Mouse (Mus musculus) liver (tissue): Measurements from ENCODE around the gene Ndufs3.

Experiments used
- DNase-seq: peaks from one replicate; pipeline ENCODE4 v3.0.0-alpha.2; 2020; ENCODE audit warnings: mixed read lengths

Ndufs3 gene

DNA sequence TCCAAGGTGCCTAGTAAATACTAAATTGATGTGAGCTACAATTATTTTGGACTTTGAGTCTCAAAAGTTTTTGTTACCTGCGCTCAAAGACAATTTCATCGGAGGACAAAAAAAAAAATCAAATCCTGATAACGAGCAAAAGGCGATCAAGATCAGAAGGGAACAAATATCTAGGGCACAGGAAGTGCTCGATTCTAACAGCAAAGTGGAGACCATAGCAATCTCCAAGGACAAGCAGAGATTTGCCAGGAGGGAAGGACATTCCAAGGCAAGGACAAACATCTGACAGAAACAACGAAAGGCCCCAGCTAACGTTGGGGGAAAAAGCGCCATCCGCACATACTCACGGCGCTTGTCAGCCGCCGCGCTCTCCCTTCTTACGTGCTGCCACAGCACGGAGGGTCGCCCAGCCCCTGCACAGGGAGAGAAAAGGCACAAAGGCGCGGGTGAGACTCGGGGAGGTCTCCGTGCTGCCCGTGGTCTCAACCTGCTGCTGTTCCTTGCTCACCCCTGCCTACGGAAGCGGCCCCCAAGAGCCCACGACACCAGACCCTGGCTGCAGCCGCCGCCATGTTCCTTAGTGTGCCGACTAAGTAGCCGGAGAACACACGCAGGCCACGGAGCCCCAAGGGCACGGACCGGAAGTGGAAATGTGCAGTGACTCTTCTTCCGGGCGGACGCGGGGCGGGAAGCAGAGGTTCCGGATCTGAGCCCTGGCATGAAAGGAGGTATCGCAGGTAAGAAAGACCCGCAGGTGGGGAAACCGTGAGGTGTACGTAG lies at the start of gene Ndufs3, which contains the start of gene Kbtbd4:
Gene Ndufs3 (minus strand): TSS at position 752 of the 780 bp plus-strand sequence.
Gene Kbtbd4 (plus strand): TSS at position 665 of the 780 bp plus-strand sequence.
- DNase-seq: peak; percentile 90

DNA sequence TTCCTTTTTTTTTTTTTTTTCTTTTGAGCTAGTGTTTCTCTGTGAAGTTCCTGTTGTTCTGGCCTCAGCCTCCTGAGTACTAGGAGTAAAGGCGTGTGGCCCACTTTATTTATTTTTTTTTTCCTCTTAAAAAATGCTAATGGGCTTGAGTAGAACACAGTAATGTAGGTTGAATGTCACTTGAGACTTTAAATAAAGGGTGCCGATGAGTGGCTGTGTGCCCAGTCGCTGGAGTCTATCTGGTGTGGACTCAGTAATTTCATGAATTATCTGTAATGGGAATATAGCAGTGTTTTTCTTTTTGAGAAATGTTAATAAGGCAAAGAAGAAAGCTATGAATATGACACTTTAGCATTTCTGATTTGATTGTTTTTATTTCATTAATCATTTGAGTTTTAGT lies 48.8 kb upstream of the Ndufs3 start:
- DNase-seq: no peak

DNA sequence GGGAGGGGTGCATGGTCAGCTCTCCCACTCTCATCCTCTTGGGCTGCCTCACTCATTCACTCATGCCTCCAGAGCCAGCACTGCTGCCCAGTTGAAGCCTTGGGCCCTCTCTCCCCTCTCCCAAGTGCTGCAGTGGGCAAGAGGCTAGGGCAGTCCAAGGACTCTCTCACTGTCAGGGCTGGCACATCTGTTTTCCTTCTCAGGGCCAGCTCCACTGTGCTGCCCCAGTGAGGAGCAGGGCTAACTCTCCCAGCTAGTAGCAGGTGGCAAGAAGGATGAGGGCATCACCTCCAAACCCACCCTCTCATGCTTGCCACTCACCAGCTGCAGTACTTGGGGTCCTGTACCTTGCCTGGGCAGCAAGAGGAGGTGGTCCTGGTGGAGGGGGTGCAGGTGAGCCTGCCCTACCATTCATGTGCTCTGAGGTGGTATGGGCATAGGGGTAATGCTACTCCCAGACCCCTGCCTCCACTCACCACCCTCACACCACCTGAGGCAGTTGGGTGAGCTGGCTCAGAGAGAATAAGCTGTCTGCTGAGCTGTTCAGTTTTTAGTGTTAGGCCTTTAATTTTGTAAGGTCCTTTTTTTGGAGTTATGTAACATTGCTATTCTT lies 46.1 kb upstream of the Ndufs3 start:
- no peak for DNase-seq

DNA sequence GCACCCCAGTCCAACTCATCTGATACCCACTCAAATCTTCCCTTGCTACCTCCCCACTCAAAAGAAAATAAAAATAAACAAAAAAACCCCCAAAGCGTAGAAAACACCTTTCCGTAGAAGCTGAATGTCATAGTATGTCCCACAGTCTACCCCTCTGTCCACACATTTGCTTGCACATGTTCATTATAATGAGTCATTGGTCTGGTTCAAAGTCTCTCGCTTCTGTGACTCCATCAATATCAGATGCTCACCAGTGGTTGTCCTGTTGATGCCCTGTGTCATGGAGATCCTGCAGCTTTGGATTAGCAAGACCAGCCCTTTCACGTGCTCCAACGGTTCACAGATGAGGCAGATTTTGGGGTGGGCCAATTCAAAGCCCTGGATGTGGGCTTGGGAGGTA lies 45.5 kb upstream of the Ndufs3 start:
- no peak for DNase-seq

DNA sequence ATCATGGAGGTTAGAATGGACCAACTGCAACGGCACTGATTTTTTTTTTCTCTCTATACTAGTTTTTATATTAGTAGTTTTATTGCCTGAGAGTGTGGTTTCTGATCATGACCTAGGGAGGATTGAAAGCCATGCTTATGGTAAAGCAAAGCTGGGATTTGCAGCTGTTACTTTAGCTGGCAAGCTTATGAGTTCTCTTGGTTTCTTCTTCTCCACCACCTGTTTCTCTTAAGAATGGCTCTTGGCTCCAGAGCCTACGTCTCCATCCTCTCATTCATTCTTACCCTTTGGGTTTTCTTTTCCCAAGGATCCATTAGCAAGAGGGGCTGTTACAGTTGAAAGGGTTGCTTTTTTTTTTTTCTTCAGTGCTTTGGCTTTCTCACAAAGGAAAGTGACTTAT lies 37.1 kb upstream of the Ndufs3 start:
- no peak for DNase-seq

DNA sequence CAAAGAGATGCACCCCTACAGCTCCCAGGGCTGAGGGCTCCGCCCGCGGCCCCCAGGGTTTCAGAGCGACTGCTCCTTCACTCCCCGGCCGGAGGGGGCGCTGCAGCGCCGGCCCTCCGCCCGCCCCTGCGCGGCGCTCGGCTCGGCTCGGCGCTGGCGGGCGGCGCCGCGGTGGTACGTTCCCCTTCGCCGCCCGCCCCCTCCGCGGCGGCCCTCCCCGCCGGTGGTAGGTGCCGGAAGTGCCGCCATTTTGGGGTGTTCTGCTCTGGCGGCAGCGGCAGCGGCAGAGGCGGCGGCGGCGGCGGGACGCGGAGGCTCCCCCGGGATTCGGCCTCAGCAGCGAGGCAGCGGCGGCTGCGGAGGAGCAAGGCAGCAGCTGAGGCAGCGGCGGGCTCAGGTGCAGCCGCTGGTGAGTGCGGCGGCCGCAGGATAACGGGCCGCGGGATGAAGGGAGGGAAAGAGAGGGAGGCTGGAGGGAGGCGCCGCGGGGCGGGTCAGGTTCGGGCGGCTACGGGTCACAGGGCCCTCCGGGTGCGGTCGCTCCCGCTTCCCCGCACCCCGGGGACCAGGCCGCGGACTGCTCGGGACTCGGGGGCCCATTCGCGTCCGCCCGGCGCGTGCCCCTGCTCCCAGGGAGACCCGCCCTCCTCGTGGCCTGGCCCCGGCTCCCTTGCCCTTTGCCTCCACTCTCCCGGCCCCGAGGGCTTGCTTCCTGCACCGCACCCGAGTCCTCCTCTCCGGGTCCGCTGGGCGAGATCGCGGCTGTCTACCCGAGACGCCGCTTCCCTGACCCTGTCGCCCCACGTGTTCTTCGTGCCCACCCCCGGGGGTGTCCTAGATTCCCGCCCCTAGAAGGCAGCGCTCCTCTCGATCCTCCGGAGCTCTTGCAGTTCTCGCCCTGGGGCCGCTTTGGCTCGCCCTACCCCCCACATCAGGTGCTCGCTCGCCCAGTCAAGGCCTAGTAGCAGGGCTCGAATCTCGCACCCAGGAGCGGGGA lies 35.9 kb upstream of the Ndufs3 start, which contains the start of gene Celf1:
Gene Celf1 (plus strand): TSS at position 150 of the 997 bp plus-strand sequence.
- peak; percentile 90 for DNase-seq

DNA sequence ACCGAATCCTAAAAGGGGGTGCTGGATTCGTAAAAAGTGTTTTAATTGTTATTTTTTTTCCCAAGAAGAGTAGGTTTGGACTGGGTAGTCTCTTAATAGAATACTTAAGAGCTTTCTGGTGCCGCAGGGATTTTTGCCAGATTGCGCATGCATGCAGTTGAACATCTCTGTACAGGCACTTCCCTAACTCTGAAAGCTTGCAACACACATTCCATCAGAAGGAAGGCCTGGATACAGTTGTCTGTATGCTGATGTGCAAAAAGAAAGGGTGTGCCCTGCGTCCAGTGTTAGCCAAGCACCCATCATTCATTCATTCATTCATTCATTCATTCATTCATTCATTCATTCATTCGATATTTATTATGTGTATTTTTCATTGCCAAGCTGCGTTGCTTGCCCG lies 35.1 kb upstream of the Ndufs3 start:
- no peak for DNase-seq

DNA sequence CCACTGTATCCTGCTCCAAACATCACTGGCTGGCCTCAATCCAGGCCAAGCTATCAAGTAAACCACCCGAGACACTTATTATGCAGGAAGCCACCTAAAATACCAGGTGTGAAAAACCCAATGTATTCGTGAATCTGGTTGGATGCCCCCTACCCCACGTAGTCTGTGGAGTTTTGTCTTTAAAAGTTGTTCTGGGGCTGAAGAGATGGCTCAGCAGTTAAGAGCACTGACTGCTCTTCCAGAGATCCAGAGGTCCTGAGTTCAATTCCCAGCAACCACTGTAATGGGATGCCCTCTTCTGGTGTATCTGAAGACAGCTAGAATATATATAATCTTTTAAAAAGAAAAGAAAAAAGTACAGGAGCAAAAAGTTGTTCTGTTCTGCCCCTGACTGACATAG lies 33.7 kb upstream of the Ndufs3 start:
- DNase-seq: no peak

DNA sequence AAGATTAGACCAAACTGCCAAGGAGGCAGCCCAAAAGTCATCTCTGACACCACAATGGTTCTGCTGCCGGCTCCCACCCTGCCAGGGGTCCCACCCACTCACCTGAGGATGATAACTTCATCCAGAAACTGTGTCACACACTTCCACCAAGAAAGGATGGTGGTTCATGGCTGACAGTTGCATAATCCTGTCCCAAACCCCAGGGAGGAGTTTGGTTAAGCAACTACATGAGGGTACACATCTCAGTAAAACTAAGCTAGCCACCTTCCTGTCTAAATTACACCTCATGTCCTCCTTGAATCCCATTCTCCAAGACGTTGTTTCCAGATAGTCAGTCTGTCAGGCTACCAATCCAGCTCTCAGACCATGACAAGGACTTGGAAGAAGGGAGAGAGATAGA lies 27.6 kb upstream of the Ndufs3 start:
- no peak for DNase-seq

DNA sequence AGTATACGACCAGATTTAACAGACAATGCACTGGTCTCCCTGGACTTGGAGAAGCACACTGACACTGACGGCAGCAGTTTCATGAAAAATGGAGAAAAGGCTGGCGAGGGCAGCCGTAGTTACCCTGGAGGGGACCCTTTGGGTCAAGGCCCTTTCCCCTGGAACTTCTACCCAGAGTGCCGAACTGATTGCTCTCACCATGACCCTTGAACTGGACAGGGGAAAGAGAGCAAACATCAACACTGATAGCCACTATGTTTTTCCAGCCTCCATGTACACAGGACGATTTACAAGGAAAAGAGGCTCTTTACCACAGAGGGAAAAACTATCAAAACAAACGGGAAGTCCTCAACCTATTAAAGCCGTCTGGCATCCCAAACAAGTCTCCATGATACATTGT lies 27.2 kb upstream of the Ndufs3 start:
- DNase-seq: no peak

DNA sequence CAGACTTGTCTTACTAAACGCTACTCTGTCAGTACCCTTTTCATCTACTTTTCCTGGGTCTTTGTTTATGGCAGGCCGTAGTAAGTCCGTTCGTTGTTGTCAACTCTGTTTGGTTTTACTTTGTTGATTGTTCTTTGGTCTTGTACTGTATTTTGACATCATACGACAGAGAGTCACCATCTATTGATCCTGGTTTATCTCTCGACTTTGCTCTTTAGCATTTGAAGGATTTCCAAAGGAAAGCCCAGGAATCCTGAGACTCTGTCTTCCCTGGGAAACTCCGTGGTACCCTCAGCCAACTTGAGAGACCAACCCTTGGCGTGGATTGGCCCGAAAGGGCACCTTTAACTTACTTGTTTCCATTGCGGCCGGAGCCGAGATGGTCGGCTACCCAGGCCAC lies 23.9 kb upstream of the Ndufs3 start:
- DNase-seq: no peak

DNA sequence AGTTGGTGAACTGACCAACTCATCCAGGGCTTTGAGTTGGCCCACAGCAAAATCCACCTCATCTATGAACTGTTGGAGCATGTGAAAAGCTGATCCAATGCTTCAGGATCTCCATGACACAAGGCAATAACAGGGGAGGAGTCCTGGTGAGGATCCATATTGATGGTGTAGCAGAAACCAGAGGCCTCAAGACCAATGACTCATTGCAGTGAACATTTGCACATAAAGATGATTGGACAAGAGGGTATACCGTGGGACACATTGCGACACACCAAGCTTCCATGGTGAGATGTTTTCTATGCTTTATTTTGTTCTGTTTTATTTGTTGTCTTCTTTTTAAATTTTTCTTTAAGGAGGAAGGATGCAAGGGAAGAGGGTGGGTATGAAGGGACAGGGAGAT lies 18.0 kb upstream of the Ndufs3 start:
- no peak for DNase-seq

DNA sequence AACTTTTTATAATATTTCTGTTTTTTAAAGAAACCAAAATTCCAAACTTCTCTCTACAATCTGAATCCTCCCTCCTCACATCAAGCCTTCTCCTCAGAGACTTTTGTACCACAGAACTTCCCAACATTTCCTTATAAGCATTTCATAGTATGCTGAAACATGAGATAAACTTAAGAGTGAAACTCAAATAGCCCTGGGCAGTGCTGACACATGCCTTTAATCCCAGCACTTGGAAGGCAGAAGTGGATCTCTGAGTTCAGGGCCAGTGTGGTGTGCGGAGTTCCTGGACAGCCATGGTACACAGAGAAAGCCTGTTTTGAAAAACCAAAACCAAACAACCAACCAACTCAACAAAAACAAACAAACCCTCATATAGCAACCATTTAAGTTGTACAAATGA lies 16.6 kb upstream of the Ndufs3 start:
- no peak for DNase-seq

DNA sequence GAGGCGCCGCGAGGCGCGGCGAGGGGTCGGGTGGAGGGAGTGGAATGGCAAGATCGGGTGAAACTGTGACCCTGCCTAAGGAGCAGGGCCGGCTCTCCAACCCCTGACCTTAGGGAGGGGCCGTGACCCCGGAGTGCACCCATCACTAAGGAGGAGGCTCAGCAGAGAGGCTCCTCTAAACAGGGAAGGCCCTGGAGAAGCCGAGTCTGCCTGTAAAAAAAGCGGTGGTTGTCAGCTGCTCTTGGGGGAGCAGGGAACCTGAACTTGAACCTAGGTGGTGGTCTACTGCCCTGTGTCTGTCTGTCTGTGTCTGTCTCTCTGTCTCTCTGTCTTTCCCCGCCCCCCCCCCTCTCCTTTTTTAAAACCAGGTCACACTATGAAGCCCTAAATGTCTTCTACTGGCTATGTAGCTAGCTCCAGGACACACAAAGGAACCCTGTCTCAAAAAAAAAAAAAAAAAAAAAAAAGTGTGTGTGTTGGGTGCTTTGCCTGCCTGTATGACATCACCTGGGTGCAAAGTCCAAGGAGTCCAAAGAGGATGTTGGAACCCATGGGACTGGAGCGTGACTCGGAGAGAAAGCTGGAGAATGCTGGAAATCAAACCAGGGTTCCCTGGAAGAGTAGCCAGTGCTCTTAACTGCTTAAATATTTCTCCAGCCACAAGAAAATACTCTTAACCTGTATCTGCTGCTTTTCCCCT lies 13.5 kb upstream of the Ndufs3 start:
- DNase-seq: peak; percentile 29

DNA sequence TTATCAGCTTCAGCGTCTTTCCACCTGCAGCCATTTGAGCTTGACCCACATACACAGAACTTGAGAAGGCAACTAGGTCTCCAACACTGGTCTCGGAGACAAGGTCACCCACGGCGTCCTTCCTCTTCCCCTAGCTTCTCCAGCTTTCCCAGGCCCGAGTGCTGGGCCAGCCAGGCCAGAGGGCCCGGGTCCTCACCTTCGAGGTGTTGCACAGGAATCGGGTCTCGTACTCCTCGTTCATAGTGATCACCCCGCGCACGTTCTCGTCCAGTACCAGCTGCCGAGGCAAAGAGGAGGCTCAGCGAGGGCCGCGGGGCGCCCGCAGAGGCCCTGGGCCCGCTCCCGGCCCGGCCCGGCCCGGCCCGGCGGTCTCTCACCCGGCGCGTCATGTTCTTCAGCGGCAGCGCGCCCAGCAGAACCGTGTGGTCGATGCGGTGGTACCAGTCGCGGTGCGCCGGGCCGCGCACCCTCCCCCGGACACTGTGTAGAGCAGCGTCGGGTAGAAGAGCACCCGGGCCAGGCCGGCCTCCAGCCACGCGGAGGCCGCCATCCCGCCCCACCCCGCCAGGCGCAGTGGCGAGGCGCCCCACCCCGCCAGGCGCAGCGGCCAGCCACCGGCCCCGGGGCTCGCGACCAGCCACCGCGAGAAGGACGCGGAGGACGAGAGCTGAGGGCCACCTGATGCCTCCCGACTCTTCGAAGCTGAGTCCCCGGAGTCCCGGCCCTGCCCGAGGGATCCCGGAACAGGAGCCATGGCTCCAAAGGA lies 12.8 kb upstream of the Ndufs3 start:
- DNase-seq: peak; percentile 81

DNA sequence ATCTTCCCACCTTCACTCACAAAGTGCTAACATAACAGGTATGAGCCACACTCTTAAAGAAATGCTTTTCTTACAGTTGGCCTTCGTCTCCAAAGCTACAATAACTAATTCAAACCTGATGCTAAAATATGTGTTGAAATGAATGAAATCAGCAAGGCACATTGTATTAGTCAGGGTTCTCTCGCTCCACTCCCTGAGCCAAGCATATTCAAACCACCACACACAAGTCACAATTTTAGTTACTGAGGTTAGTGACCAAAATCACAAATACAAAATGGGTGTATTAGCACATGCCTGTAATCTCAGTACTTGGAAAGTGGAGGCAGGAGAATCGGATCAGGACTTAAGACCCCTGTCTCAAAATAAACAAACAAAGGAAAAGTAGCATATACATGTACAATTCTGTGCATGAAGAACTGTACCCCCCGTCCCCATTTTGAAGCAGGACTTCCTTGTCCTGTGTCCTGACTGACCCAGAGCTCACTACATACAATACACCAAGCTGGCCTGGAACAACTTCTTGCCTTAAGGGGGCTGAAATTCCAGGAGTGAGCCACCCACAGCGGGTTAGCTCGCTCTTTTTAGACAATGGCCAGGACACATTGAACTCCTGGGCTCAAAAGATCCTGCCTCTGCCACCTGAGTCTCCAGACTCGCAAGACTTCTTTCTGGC lies 12.1 kb upstream of the Ndufs3 start:
- no peak for DNase-seq

DNA sequence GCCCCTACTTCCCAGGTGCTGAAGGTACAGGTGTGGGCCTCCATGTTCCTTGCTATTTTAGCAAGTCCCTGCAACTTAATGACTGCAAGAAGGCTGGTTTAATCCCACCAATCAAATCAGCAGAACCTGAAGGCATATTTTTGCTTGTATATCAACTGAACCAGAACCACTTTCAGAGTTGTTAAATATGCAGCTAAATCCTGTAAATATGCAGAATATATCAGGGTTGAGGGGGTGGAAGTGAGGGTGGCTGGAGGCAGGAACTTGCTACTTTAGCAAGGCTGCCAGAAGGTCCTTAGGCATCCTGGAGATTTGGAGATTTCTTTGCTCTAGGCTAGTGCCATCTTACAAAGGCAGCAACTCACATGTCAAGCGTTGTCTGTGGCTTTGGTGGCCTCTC lies 10.9 kb upstream of the Ndufs3 start:
- DNase-seq: no peak

DNA sequence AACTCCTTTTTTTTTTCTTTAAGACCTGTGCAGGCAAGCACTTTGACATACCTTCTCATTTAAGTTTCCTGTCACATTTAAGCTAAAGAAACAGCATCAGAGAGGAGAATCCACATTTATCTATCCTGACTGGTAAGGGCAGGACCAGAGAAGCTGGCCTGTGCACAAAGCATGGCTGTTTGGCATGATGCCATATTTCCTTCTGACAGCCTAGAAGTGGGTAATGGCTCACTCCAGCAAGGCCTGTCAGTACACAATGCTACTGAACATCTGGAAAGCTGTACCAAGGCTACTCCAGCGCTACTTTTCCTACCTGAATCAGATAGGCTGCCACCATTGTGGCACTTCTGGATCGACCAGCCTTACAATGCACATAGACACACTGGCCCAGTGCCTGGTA lies 9.0 kb upstream of the Ndufs3 start:
- DNase-seq: no peak

DNA sequence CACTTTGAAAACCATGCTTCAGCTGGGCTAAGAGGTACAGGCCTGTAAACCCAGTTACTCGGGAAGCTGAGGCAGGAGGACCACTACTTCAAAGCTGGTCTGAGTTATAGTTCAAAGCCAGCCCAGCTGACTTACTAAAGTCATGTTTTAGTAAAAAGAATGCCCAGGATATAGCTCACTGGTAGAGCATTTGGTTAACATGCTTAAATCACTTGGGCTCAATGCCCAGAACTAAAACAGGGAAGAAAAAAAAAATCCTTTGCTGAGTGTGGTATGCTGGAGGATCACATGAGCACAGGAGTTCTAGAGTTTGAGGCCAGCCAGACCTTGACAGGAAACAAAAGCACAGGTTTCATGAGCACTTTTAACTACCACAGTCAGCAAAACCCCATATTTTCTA lies 7.0 kb upstream of the Ndufs3 start:
- DNase-seq: no peak

DNA sequence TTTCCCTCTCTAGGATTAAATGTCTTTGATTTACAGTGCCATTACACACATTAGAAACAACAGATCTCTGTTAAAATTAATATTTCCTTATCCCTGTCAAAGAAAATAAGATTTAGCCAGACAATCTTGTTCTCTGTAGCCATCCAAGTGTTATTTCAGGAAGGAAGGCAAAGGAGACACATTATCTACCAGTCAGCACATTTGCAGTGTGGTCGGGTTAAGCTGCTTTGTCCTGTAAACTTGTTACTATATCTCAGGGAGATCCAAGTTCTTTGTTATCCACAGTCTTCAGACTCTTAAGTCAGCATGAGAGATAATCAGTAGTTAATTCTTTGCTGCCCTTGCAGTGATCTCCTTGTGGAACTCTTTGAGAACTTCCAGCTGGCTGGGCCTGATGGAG lies 6.2 kb upstream of the Ndufs3 start:
- DNase-seq: no peak

DNA sequence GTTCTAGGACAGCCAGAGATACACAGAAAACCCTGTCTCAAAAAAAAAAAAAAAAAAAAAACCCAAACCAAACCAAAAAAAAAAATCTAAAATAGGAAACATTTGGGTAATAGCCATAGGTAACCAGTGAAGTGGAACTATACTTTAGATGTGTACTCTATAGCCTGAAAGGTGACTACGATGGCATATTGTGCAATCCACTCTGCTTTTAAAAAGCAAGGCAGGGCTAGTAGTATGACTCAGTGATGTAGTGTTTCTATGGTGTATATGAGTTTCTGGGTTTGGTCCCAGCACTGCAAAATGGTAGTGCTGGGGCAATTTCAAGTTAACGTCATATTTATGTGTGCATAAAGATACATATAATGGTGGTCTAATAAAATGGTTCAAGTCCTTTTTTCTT lies 2.1 kb upstream of the Ndufs3 start:
- no peak for DNase-seq
